Mouse (Mus musculus) hindbrain, embryonic 13.5 days (tissue): ENCODE data around the gene Tceal6. TPM values are rescaled to one million over a fixed set of nuclear protein-coding genes. Genes with fewer than 3 reads are reported as not detected.
"Not testable (repeated sequence)": the region's sequence is repeated elsewhere in the genome, so short reads cannot be mapped to it uniquely, and the experiment has no call there.

Experiments
- ATAC-seq: fragments of 200-750 bp; cut with Nextera tagmentation; 2 replicates; pipeline ENCODE4 v1.8.0; 2017; ENCODE audit warnings: moderate TSS enrichment; ENCODE audit not compliant: low FRiP score
- H3K27ac ChIP-seq: fragments of 300-500 bp; sonication (generic); 2 replicates; pipeline ENCODE4 v1.5.1; 2015; ENCODE audit warnings: inconsistent platforms, mild to moderate bottlenecking, moderate library complexity
- H3K27me3 ChIP-seq: fragments of 300-500 bp; sonication (generic); 2 replicates; pipeline ENCODE4 v1.6.1; 2015; ENCODE audit warnings: mild to moderate bottlenecking, inconsistent platforms
- H3K36me3 ChIP-seq: fragments of 300-500 bp; sonication (generic); 2 replicates; pipeline ENCODE4 v1.6.1; 2015; ENCODE audit warnings: mild to moderate bottlenecking, inconsistent platforms
- H3K4me1 ChIP-seq: fragments of 300-500 bp; sonication (generic); replicated peaks from 2 replicates; pipeline ENCODE4 v1.6.1; 2015; ENCODE audit warnings: inconsistent platforms
- H3K4me2 ChIP-seq: fragments of 300-500 bp; sonication (generic); 2 replicates; pipeline ENCODE4 v1.6.1; 2015; ENCODE audit warnings: inconsistent platforms, mild to moderate bottlenecking, moderate library complexity
- H3K4me3 ChIP-seq: fragments of 300-500 bp; sonication (generic); 2 replicates; pipeline ENCODE4 v1.5.1; 2015; ENCODE audit warnings: mild to moderate bottlenecking, inconsistent platforms
- H3K9ac ChIP-seq: fragments of 300-500 bp; sonication (generic); 2 replicates; pipeline ENCODE4 v1.6.1; 2015; ENCODE audit warnings: mild to moderate bottlenecking, inconsistent platforms
- H3K9me3 ChIP-seq: fragments of 300-500 bp; sonication (generic); 2 replicates; pipeline ENCODE4 v1.6.1; 2016; ENCODE audit warnings: inconsistent platforms
- WGBS: fragments of 180-500 bp; shearing (Covaris S2); methylation state at CpG from one replicate; pipeline ENCODE4 v1.1.7; 2015; 5-methylcytosine and 5-hydroxymethylcytosine counted together
- polyA plus RNA-seq: library from polyadenylated mRNA; unstranded; fragments of >200 nt; fragmentation: Nextera tagmentation; extraction: Ambion mirVana; gene quantifications from 2 replicates; pipeline ENCODE4 v1.2.1, GENCODE M21; 2015

Tceal6 gene
- 28.1 and 29.9 TPM in 2 replicates for polyA plus RNA-seq

DNA sequence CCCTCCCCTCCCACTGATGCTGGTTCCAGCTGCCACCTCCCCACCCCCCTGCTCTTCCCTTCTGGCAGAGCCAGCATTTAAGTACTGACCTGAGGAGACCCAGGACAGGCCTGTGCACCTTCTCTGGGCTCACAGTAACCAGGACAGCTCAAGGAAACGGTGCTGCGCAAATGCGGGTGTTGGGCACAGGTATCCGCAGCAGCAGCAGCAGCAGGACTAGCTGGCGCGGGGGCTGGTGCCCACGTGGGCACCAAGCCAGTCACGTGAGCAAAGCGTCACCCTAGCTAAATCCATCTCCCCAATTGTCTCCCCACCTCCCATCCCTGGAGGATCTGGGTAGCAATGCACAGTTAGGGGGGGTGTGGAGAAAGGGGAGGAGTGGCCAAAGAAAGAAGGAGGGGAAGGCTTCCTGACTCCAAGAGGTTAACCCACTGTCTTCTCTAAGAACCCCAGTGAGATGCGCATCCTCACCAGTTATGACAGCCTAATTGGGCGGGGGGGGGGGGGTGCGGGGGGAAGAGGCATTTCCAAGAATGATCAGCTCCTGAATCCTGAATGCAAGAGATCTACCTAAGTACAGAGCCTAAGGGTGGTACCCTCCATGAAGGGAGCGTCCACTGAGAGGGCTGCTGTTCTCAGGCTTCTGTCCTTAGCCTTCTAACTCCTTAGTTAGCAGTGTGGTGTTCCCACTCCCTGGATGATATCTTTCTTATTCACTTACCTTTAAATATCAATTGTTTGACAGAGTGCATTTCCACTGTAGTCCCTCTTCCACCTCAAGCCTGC, at the start of gene Tceal6:
Gene Tceal6, minus strand, starts transcription at position 252 of the 786 bp plus-strand sequence.
- H3K36me3 ChIP-seq, result no peaks in the 10 kb centered on the region
- no peaks in the 10 kb centered on the region for H3K27me3 ChIP-seq
- ATAC-seq, result peak; percentile 97
- H3K4me3 ChIP-seq, result peak within 1 kb of the TSS; percentile 46
- H3K9me3 ChIP-seq, result no peaks in the 10 kb centered on the region
- H3K4me1 ChIP-seq, result no peaks in the 10 kb centered on the region
- WGBS, result 14% methylated on average over 11 of the region's 13 CpGs
- peak within 1 kb of the TSS; percentile 23; the same call in 1 of the 2 replicates for H3K27ac ChIP-seq
- peak within 1 kb of the TSS; percentile 68 for H3K9ac ChIP-seq
- peak within 1 kb of the TSS; percentile 56 for H3K4me2 ChIP-seq

GRCm38 (mm10) chrX:135209773-135210435, 583 bp downstream of the Tceal6 start:
- Histone ChIP-seq H3K27ac (peak overlapping the region; percentile 23; the same call in 1 of the 2 replicates), H3K4me3 (peak overlapping the region; percentile 46), H3K9ac (peak overlapping the region; percentile 68), H3K4me2 (peak overlapping the region; percentile 56)
- not testable (repeated sequence) for H3K9me3 ChIP-seq, H3K4me1 ChIP-seq, H3K36me3 ChIP-seq, H3K27me3 ChIP-seq
- 21% methylated on average over 20 of the region's 21 CpGs for WGBS
- ATAC-seq, result peak; percentile 45

- H3K4me1 ChIP-seq, H3K9ac ChIP-seq, H3K4me2 ChIP-seq, ATAC-seq, H3K27me3 ChIP-seq, H3K4me3 ChIP-seq, H3K27ac ChIP-seq, H3K9me3 ChIP-seq, H3K36me3 ChIP-seq: not testable (repeated sequence)
- no CpG with 5 or more reads among the region's 6 CpGs for WGBS
These were observed 20.6 kb downstream of the Tceal6 start for GRCm38 (mm10) chrX:135189924-135190323.

DNA sequence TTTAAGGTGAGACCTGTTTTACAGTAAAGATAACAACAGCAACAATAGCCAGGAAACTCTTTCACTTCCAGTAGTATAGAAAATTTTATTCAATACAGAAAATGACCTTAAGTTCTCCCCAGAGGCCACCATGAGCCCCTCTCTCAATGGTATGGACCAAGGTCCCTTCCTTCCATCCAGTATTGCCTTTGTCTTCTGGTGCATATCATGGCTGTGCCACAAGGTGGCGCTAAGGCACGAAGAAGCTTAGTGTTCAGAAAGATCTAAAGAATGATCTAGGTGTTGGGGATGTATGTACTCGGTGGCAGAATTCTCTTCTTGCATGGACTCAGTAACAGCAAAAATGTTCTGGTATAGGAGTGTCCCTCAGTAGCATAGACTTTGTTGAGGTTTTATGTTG, 21.8 kb downstream of the Tceal6 start:
- not testable (repeated sequence) for H3K27me3 ChIP-seq, H3K4me3 ChIP-seq, H3K36me3 ChIP-seq, H3K4me1 ChIP-seq, H3K4me2 ChIP-seq, H3K9ac ChIP-seq, ATAC-seq, H3K27ac ChIP-seq, H3K9me3 ChIP-seq
- no CpG with 5 or more reads among the region's 3 CpGs for WGBS

GRCm38 (mm10) chrX:135177532-135177931, 33.0 kb downstream of the Tceal6 start, which contains the start of gene Gm15023:
Gene Gm15023 (minus strand): TSS chrX:135177632.
- H3K36me3 ChIP-seq, H3K9me3 ChIP-seq, H3K27ac ChIP-seq, H3K4me2 ChIP-seq, ATAC-seq, H3K4me3 ChIP-seq, H3K4me1 ChIP-seq, H3K9ac ChIP-seq, H3K27me3 ChIP-seq: not testable (repeated sequence)
- WGBS, result 98% methylated on average over 5 of the region's 14 CpGs

Other genes with a start within 250 kb of the Tceal6 start
- gene Nxf2, start 245.9 kb downstream of the Tceal6 start, polyA plus RNA-seq, result 0.22 and 0.38 TPM in 2 replicates
- gene Zmat1, start 201.5 kb downstream of the Tceal6 start, polyA plus RNA-seq, result 7.8 and 8.4 TPM in 2 replicates
- gene Gm15023, start 33.1 kb downstream of the Tceal6 start, polyA plus RNA-seq, result not detected in 2 replicates
- not detected in 2 replicates for gene Pramel3, start 91.6 kb upstream of the Tceal6 start, polyA plus RNA-seq
- 0.06 TPM in 1 of 2 replicates, not detected in the other for gene Gm5128, start 162.6 kb upstream of the Tceal6 start, polyA plus RNA-seq
- not detected in 2 replicates for gene Gm7903, start 223.1 kb upstream of the Tceal6 start, polyA plus RNA-seq